Mouse (Mus musculus): ENCODE measurements around the gene Pex14. TPM values are rescaled to one million over a fixed set of nuclear protein-coding genes. Genes with fewer than 3 reads are reported as not detected.

The Pex14 gene
- polyA plus RNA-seq, 1 experiment = 49.3 TPM

DNA sequence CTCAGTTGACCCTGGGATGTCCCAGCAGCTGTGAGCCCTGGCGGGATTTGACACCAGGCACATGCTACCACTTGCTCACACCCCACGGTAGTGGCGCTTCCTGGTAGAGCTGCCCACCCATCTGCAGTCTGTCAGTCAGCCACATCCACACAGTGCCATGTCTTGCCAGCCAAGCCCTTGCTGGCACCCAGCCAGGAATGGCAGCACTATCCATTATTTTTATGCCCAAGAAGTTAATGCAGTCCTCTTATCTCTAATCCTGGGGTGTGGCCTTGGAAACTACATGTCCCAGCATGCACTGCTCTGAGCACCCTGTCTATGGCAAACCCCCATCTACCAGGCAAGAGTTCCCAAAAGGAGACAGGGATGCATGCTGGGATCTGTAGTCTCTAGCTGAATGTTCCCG, 154.2 kb downstream of the Pex14 start:
- TF ChIP-seq POLR2A (IDR thresholded peaks at IDR 0.05; ENCODE audit: low read depth, low read length) = no peak
- TF ChIP-seq CTCF (conservative IDR thresholded peaks at IDR 0.05; ENCODE audit: insufficient read depth, insufficient read length, low read depth, low read length) = no peak
- Histone ChIP-seq H3K27ac (ENCODE audit: insufficient read depth, low read depth, low read length) (no peak overlapping the region), H3K27me3 (replicated peaks; ENCODE audit: control insufficient read depth, insufficient read depth, low read length) (no peaks in the 10 kb centered on the region), H3K36me3 (ENCODE audit: control insufficient read depth, insufficient read depth, low read length) (no peaks in the 10 kb centered on the region), H3K4me3 (ENCODE audit: insufficient read depth, low read depth, low read length) (no peak overlapping the region), H3K4me1 (ENCODE audit: control insufficient read depth, insufficient read depth, low read length) (peaks cover 5% of the 10 kb centered on the region)
- DNase-seq = no peak
- 85% methylated on average over 4 of the region's 4 CpGs for WGBS

DNA sequence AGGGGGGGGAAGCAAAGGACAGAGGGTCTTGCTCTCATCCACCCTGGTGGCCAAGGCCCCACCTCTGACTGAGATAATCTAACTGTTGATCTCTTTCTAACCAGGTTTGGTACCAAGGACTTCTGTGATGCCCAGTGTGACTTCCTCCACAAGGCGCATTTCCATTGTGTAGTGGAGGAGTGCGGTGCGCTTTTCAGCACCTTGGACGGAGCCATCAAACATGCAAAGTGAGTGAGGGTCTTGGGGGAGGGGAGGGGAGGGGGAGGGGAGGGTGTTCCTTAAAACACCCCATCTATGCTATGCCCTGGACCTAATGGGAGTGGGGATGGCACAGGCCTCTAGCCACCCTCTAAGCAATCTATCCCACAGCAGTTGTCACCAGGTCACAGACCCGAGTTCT, 156.6 kb downstream of the Pex14 start:
- DNase-seq = no peak
- Histone ChIP-seq H3K36me3 (ENCODE audit: control insufficient read depth, insufficient read depth, low read length) (no peaks in the 10 kb centered on the region), H3K27ac (ENCODE audit: insufficient read depth, low read depth, low read length) (no peak overlapping the region), H3K4me1 (ENCODE audit: control insufficient read depth, insufficient read depth, low read length) (peaks cover 2% of the 10 kb centered on the region), H3K4me3 (ENCODE audit: insufficient read depth, low read depth, low read length) (no peak overlapping the region), H3K27me3 (replicated peaks; ENCODE audit: control insufficient read depth, insufficient read depth, low read length) (no peaks in the 10 kb centered on the region)
- TF ChIP-seq POLR2A (IDR thresholded peaks at IDR 0.05; ENCODE audit: low read depth, low read length) (no peak), CTCF (conservative IDR thresholded peaks at IDR 0.05; ENCODE audit: insufficient read depth, insufficient read length, low read depth, low read length) (no peak)
- WGBS = 76% methylated on average over 5 of the region's 5 CpGs

- no peak overlapping the region for H3K4me3 ChIP-seq (ENCODE audit: insufficient read depth, low read depth, low read length)
Observed at GRCm38 (mm10) chr4:148941321-148941720, 158.4 kb downstream of the Pex14 start.

DNA sequence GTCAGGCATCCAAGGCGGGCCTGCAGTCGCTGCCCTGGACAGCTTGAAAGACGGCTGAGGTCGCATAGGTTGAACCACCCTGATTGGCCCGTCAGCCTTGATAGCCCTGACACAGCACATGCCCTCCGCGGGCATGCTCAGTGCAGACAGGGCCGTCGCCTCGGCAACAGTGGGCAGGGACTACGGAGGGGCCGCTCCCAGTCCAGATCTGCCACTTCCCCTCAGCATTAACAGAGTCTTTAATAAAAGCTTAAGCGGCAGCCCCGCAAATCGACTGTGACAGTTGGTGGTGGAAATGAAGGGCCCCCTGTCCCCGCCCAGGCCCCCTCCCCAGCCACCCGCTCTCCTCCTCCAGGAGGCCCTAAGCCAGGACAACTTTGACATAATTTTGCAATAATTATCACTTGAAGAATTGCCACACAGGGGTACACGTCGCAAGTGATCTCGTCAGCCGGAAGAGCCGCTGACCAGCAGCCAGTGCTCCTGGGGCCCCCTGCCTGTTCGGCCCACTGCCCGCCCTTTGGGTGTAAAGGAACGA, 158.9 kb downstream of the Pex14 start:
- peak; percentile 86 for DNase-seq
- Histone ChIP-seq H3K27ac (ENCODE audit: insufficient read depth, low read depth, low read length) (0 out of 2 replicates have a peak overlapping the region, but pooled peaks have one; percentile 10), H3K4me1 (ENCODE audit: control insufficient read depth, insufficient read depth, low read length) (peaks cover 2% of the 10 kb centered on the region; the same call in 1 of the 2 replicates), H3K27me3 (replicated peaks; ENCODE audit: control insufficient read depth, insufficient read depth, low read length) (no peaks in the 10 kb centered on the region), H3K4me3 (ENCODE audit: insufficient read depth, low read depth, low read length) (no peak overlapping the region), H3K36me3 (ENCODE audit: control insufficient read depth, insufficient read depth, low read length) (no peaks in the 10 kb centered on the region)
- WGBS = 16% methylated on average over 25 of the region's 25 CpGs
- TF ChIP-seq POLR2A (IDR thresholded peaks at IDR 0.05; ENCODE audit: low read depth, low read length) (no peak), CTCF (conservative IDR thresholded peaks at IDR 0.05; ENCODE audit: insufficient read depth, insufficient read length, low read depth, low read length) (no peak)

More at GRCm38 (mm10) chr4:148941321-148941720, 158.4 kb downstream of the Pex14 start:
- peaks cover 2% of the 10 kb centered on the region; the same call in 1 of the 2 replicates for H3K4me1 ChIP-seq (ENCODE audit: control insufficient read depth, insufficient read depth, low read length)
- H3K27me3 ChIP-seq (replicated peaks; ENCODE audit: control insufficient read depth, insufficient read depth, low read length) = no peaks in the 10 kb centered on the region
- TF ChIP-seq CTCF (conservative IDR thresholded peaks at IDR 0.05; ENCODE audit: insufficient read depth, insufficient read length, low read depth, low read length) = no peak
- no peak overlapping the region for H3K27ac ChIP-seq (ENCODE audit: insufficient read depth, low read depth, low read length)
- WGBS = 67% methylated on average over 11 of the region's 11 CpGs
- DNase-seq = no peak
- no peaks in the 10 kb centered on the region for H3K36me3 ChIP-seq (ENCODE audit: control insufficient read depth, insufficient read depth, low read length)

DNA sequence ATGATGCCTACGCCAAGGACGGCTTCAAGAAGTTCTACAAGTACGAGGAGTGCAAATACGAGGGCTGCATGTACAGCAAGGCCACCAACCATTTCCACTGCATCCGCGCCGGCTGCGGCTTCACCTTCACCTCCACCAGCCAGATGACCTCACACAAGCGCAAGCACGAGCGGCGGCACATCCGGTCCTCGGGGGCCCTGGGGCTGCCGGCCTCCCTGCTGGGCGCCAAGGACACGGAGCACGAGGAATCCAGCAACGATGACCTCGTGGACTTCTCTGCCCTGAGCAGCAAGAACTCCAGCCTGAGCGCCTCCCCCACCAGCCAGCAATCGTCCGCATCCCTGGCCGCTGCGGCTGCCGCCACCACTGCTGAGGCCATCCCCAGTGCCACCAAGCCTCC, 161.1 kb downstream of the Pex14 start:
- Histone ChIP-seq H3K27me3 (replicated peaks; ENCODE audit: control insufficient read depth, insufficient read depth, low read length) (no peaks in the 10 kb centered on the region), H3K36me3 (ENCODE audit: control insufficient read depth, insufficient read depth, low read length) (no peaks in the 10 kb centered on the region), H3K4me1 (ENCODE audit: control insufficient read depth, insufficient read depth, low read length) (peaks cover 2% of the 10 kb centered on the region; the same call in 1 of the 2 replicates), H3K27ac (ENCODE audit: insufficient read depth, low read depth, low read length) (no peak overlapping the region), H3K4me3 (ENCODE audit: insufficient read depth, low read depth, low read length) (no peak overlapping the region)
- no peak for DNase-seq
- WGBS = 83% methylated on average over 26 of the region's 26 CpGs
- TF ChIP-seq POLR2A (IDR thresholded peaks at IDR 0.05; ENCODE audit: low read depth, low read length) (no peak), CTCF (conservative IDR thresholded peaks at IDR 0.05; ENCODE audit: insufficient read depth, insufficient read length, low read depth, low read length) (no peak)

- Histone ChIP-seq H3K36me3 (ENCODE audit: control insufficient read depth, insufficient read depth, low read length) (no peaks in the 10 kb centered on the region), H3K27me3 (replicated peaks; ENCODE audit: control insufficient read depth, insufficient read depth, low read length) (no peaks in the 10 kb centered on the region), H3K27ac (ENCODE audit: insufficient read depth, low read depth, low read length) (no peak overlapping the region), H3K4me1 (ENCODE audit: control insufficient read depth, insufficient read depth, low read length) (peaks cover 2% of the 10 kb centered on the region; the same call in 1 of the 2 replicates), H3K4me3 (ENCODE audit: insufficient read depth, low read depth, low read length) (no peak overlapping the region)
- peak; percentile 32 for DNase-seq
- TF ChIP-seq CTCF (conservative IDR thresholded peaks at IDR 0.05; ENCODE audit: insufficient read depth, insufficient read length, low read depth, low read length) (no peak), POLR2A (IDR thresholded peaks at IDR 0.05; ENCODE audit: low read depth, low read length) (no peak)
- 71% methylated on average over 12 of the region's 12 CpGs for WGBS
Observed at GRCm38 (mm10) chr4:148936727-148937126, 162.9 kb downstream of the Pex14 start.

DNA sequence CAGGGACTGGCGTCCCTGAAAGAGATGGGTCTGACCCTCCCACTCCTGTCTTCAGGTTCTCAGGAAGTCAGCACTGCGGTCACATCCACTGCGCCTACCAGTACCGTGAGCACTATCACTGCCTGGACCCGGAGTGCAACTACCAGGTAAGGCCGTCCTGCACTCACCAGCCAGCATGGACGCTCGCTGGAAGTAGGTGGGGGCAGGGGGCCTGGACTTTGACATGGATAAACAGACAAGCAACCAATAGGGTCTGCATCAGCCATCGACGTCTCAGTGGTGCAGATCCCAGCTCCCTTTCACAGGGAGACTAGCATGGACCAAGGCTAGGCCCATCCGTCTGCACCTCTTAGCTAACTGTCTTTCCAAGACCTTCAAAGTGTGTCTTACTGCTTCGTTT, 163.6 kb downstream of the Pex14 start:
- WGBS = 93% methylated on average over 12 of the region's 12 CpGs
- Histone ChIP-seq H3K27ac (ENCODE audit: insufficient read depth, low read depth, low read length) (no peak overlapping the region), H3K4me3 (ENCODE audit: insufficient read depth, low read depth, low read length) (no peak overlapping the region), H3K36me3 (ENCODE audit: control insufficient read depth, insufficient read depth, low read length) (no peaks in the 10 kb centered on the region), H3K4me1 (ENCODE audit: control insufficient read depth, insufficient read depth, low read length) (peaks cover 2% of the 10 kb centered on the region; the same call in 1 of the 2 replicates), H3K27me3 (replicated peaks; ENCODE audit: control insufficient read depth, insufficient read depth, low read length) (no peaks in the 10 kb centered on the region)
- DNase-seq = no peak
- TF ChIP-seq CTCF (conservative IDR thresholded peaks at IDR 0.05; ENCODE audit: insufficient read depth, insufficient read length, low read depth, low read length) = no peak
- TF ChIP-seq POLR2A (IDR thresholded peaks at IDR 0.05; ENCODE audit: low read depth, low read length) = no peak

Measured in kidney, adult 2 months (tissue).